ENCODE assay signal across 11 mouse cellular contexts in genomic region chr17:30198422-30198821, GRCm38 (mm10).
DNase-seq lines count a peak whose midpoint lies in the region; ATAC-seq lines count a peak whose summit lies in the region.
"Had no signal": no experiment of that assay in that cellular context is flagged by ENCODE, and none has a peak within 500 bp of the region (broad histone marks: within the 10 kb centered on the region; RNA-seq: fewer than 3 reads in every experiment).

No protein-coding gene starts in this region.

- H3K4me3 ChIP-seq in kidney, embryonic 14.5 days (ENCODE audit: low read length): no peak overlapping the region
- H3K4me3 ChIP-seq in heart, embryonic 14.5 days (ENCODE audit: control insufficient read depth in 1 of 2, insufficient read depth in 1 of 2, low read depth in 1 of 2, low read length in 2 of 2): no peak overlapping the region
- no peak overlapping the region for H3K4me3 ChIP-seq in forebrain, embryonic 16.5 days (replicated peaks; ENCODE audit: low read length)
- H3K4me3 ChIP-seq: embryonic facial prominence, embryonic 13.5 days; myocyte had no signal

- no peak overlapping the region for H3K4me2 ChIP-seq in kidney, embryonic 14.5 days (replicated peaks; ENCODE audit: low read depth, low read length)
- H3K4me2 ChIP-seq in heart, embryonic 14.5 days (ENCODE audit: low read length): peak overlapping the region; percentile 29
- no peak overlapping the region for H3K4me2 ChIP-seq in forebrain, embryonic 16.5 days (ENCODE audit: low read length)
- H3K4me2 ChIP-seq: embryonic facial prominence, embryonic 13.5 days had no signal

- H3K36me3 ChIP-seq in kidney, embryonic 14.5 days (ENCODE audit: control insufficient read depth, insufficient read depth, low read length): peaks cover 8% of the 10 kb centered on the region; the same call in 1 of the 2 replicates
- H3K36me3 ChIP-seq in heart, embryonic 14.5 days (ENCODE audit: control insufficient read depth, insufficient read depth, low read length): peaks cover 6% of the 10 kb centered on the region; the same call in 1 of the 2 replicates
- H3K36me3 ChIP-seq in forebrain, embryonic 16.5 days (ENCODE audit: control insufficient read depth, insufficient read depth): no peaks in the 10 kb centered on the region

- 52% methylated on average over 10 of the region's 10 CpGs for WGBS in kidney, embryonic 14.5 days
- WGBS in heart, embryonic 14.5 days: 12% methylated on average over 10 of the region's 10 CpGs
- 74% methylated on average over 10 of the region's 10 CpGs for WGBS in forebrain, embryonic 16.5 days

- DNase-seq in kidney, postnatal 10 days: peak; percentile 55
- DNase-seq in urinary bladder, adult 2 months (ENCODE audit: low spot score): peak; percentile 16
- no peak for DNase-seq in urinary bladder, postnatal 36 days (ENCODE audit: low spot score in 2 of 2)
- DNase-seq: lung, postnatal 14 days; thymus, adult 18-20 months had no signal

- H3K4me1 ChIP-seq in kidney, embryonic 14.5 days (ENCODE audit: control insufficient read depth, insufficient read depth, low read length): peaks cover 51% of the 10 kb centered on the region
- H3K4me1 ChIP-seq in heart, embryonic 14.5 days (ENCODE audit: control insufficient read depth in 2 of 2, insufficient read depth in 2 of 2, low read length in 2 of 2): peaks cover 75 to 98% of the 10 kb centered on the region in 2 experiments
- peaks cover 73% of the 10 kb centered on the region for H3K4me1 ChIP-seq in forebrain, embryonic 16.5 days (replicated peaks; ENCODE audit: control insufficient read depth, insufficient read depth, low read length)

- H3K9me3 ChIP-seq in kidney, embryonic 14.5 days (ENCODE audit: control insufficient read depth, low read length): no peaks in the 10 kb centered on the region
- H3K9me3 ChIP-seq in heart, embryonic 14.5 days (ENCODE audit: control insufficient read depth, low read length): no peaks in the 10 kb centered on the region
- no peaks in the 10 kb centered on the region for H3K9me3 ChIP-seq in forebrain, embryonic 16.5 days (ENCODE audit: control insufficient read depth, low read length)
- H3K9me3 ChIP-seq: embryonic facial prominence, embryonic 13.5 days had no signal

- H3K27ac ChIP-seq in kidney, embryonic 14.5 days (ENCODE audit: low read depth, low read length): no peak overlapping the region
- H3K27ac ChIP-seq in heart, embryonic 14.5 days (replicated peaks in 1 of 2; ENCODE audit: control insufficient read depth in 1 of 2, insufficient read depth in 1 of 2, low read depth in 2 of 2, low read length in 2 of 2): peak overlapping the region; percentile 51 to 85
- H3K27ac ChIP-seq in forebrain, embryonic 16.5 days (ENCODE audit: low read length): no peak overlapping the region

- no peaks in the 10 kb centered on the region for H3K27me3 ChIP-seq in kidney, embryonic 14.5 days (ENCODE audit: control insufficient read depth, insufficient read depth, low read length)
- H3K27me3 ChIP-seq in heart, embryonic 14.5 days (ENCODE audit: control insufficient read depth, insufficient read depth, low read length): no peaks in the 10 kb centered on the region
- no peaks in the 10 kb centered on the region for H3K27me3 ChIP-seq in forebrain, embryonic 16.5 days (replicated peaks; ENCODE audit: control insufficient read depth, insufficient read depth, low read length)
- H3K27me3 ChIP-seq: embryonic facial prominence, embryonic 13.5 days had no signal

- H3K9ac ChIP-seq in kidney, embryonic 14.5 days (ENCODE audit: low read depth, low read length): no peak overlapping the region
- H3K9ac ChIP-seq in heart, embryonic 14.5 days (ENCODE audit: low read length): no peak overlapping the region; the same call in none of the 2 replicates
- H3K9ac ChIP-seq in forebrain, embryonic 16.5 days (replicated peaks; ENCODE audit: low read depth, low read length): no peak overlapping the region
- H3K9ac ChIP-seq: embryonic facial prominence, embryonic 13.5 days had no signal

- ATAC-seq in kidney, embryonic 14.5 days (ENCODE audit: low FRiP score, low TSS enrichment): no peak
- ATAC-seq in heart, embryonic 14.5 days (ENCODE audit: insufficient number of reproducible peaks, insufficient read depth, low FRiP score, low read depth): peak; percentile 28; the same call in 1 of the 2 replicates
- no peak for ATAC-seq in megakaryocyte progenitor cell, adult 5-6 weeks (replicated peaks; ENCODE audit: poor library complexity)
- ATAC-seq in forebrain, embryonic 16.5 days: no peak

Comparison
In these comparisons a context has a peak if more than half of its experiments do, and no peak if none do; other contexts are left out.
1. DNase-seq: peak in kidney, postnatal 10 days (single experiment) and urinary bladder, adult 2 months (single experiment); none in urinary bladder, postnatal 36 days (0 of 2).
2. H3K27ac ChIP-seq: peak in heart, embryonic 14.5 days (2 of 2); none in kidney, embryonic 14.5 days (single experiment) and forebrain, embryonic 16.5 days (single experiment).